Mouse (Mus musculus) gastrocnemius, adult 18-20 months (tissue): ENCODE data around the gene Lin7b. TPM values are rescaled to one million over a fixed set of nuclear protein-coding genes. Genes with fewer than 3 reads are reported as not detected.
A peak's percentile ranks its signal among the peaks of the same experiment; 100 is the strongest.
"Not testable (repeated sequence)": the region's sequence is repeated elsewhere in the genome, so short reads cannot be mapped to it uniquely, and the experiment has no call there.

ENCODE experiments used
- DNase-seq: peaks from one replicate; pipeline ENCODE4 v3.0.0; 2021; ENCODE audit warnings: low spot score
- long read RNA-seq, 2 experiments: library from polyadenylated mRNA; stranded (forward); transcript quantifications; one replicate each; pipeline ENCODE4 v2.0.0; 2021
- total RNA-seq, 2 experiments: library from RNA; stranded (reverse); gene quantifications; 2 replicates each; pipeline ENCODE4 v1.2.3; 2021

The Lin7b gene
- not detected for total RNA-seq
- long read RNA-seq, experiment 1, result 0 reads
- long read RNA-seq, experiment 2, result 0 reads

DNA sequence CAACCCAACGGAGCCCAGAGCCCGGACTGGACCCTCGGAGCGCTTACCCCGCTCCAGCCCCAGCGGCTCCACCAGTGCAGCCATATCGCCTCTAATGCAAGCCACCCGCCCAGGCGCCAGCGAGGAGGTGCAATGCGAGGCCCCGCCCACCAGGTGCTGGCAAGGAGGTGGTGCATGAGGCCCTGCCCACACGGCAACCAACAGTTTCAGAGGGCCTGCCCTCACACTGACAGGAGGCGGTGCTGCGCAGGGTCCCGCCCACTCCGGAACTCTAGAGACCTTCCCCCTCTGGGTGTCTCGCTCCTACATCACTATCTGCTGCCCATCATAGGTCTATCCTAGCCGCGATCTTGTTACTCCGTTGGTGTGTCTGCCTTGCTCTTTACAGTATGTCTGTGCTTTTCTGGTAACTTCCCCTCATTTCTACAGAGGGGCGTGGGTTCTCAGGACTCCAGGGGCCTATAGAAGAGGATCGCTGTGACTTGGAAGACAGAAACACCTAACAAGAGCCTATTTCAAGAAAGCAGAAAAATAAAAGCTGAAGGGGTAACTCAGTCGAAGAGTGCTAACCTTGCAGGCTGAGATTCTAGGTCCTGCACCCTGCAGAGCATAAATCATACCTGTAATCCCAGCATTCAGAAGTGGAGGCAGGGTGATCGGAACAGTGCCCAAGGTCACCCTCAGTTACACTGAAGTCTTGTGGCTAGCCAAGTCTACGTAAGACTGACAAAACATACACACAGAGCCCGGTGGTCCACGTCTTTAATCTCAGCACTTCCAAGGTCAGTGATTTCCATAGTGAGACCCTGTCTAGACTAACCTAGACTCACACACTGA lies at the start of gene Lin7b:
Gene Lin7b (minus strand): TSS at position 109 of the 837 bp plus-strand sequence.
- DNase-seq, result peak; percentile 84

DNA sequence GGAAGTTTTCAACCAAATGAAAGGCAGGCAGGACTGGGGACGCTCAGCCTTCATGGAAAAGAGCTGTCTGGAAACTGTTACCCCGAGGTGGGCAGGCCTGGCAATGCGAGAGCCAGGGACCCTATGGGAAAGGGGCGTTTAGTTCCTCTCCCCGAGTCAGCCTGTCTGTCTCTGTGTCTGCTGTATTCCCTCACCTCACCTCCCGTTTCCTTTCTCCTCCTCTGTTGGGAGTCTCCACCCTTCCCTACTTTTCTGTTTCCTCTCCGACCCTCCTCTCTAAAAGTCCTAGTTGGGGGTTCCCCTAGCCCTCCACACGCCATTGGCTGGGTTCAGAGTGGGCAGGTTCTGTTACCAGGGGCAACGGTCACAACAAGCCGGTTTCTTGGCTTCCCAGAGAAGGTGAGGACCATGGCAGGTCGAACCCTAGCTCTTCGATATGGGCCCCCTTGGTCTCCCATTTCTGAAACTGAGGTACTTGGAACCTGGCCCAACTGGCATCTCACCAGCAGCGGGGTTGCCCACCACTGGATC lies 47.6 kb upstream of the Lin7b start:
- DNase-seq, result no peak

DNA sequence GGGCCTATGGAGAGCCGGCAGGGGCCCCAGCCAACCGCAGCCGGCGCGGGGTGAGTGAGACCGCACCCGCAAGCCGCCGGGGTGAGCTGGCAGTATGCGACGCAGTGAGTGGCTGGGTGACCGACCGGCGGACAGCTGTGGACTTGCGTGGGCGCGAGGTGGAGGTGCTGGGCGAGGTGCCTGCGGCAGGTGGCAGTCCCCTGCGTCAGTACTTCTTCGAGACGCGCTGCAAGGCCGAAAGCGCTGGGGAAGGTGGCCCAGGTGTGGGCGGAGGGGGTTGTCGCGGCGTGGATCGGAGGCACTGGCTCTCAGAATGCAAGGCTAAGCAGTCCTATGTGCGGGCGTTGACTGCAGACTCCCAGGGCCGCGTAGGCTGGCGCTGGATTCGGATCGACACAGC lies 45.3 kb upstream of the Lin7b start:
- DNase-seq, result no peak

DNA sequence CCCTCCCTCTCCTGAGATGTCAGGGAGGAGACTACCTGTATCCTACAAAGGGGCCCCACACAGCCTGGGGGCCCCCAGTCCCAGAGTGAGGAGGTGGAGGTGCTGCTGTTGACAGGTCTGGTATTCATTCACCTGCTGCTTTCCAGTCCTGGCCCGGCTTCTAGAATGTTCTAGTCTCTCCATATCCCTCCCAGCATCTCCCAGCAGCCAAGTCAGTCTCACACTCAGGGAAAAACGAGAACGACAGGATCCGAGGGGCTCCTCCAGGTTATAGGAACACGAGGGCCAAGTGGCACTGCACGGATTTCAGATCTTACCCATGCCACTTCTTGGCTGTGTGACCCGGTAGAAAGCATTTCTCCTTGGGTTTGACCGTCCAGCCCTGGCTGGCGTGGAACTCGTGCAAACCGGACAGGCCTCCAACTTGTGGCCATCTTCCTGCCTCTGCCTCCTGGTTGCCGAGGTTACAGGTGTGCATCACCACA lies 44.4 kb upstream of the Lin7b start:
- no peak for DNase-seq

DNA sequence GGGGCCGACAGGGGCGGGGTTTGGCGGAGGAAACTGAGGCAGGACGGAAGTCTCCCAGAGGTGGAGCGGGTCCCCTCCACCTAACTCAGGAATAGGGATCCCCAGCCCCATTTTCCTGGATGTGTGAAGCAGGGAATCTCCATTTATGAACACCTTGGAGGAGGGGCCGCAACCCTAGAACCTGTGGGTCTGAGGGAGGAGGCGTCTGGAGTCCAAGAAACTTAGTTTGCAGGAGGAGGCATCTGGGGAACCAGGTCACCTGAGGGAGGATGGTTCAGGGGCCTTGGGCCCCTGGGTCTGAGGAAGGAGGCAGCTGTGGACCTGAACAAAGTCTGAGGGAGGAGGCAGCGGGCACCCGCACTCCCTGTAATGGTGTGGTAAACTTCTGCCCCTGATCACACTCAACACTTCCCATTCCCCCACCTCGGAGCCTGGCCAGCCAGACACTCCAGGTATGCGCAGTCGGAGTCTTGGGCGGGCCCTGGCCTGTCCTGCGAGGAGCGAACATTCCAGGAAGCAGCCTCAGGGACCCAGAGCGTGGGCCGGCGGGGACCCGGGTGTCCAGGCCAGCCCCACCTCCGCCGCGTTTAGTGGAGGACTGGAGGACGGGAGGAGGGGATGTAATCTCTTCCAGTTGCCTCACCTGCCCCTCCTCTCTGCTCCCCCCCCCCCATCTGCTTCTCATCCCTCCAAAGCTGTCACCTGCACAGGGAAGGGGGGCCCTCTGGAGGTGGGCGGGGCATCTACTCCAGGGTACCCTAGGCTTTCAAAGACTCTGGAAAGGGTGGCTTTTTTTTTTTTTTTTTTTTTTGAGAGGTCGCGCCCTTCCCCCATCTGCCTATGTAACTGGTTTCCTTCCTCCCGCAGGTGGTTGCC lies 43.7 kb upstream of the Lin7b start:
- no peak for DNase-seq

DNA sequence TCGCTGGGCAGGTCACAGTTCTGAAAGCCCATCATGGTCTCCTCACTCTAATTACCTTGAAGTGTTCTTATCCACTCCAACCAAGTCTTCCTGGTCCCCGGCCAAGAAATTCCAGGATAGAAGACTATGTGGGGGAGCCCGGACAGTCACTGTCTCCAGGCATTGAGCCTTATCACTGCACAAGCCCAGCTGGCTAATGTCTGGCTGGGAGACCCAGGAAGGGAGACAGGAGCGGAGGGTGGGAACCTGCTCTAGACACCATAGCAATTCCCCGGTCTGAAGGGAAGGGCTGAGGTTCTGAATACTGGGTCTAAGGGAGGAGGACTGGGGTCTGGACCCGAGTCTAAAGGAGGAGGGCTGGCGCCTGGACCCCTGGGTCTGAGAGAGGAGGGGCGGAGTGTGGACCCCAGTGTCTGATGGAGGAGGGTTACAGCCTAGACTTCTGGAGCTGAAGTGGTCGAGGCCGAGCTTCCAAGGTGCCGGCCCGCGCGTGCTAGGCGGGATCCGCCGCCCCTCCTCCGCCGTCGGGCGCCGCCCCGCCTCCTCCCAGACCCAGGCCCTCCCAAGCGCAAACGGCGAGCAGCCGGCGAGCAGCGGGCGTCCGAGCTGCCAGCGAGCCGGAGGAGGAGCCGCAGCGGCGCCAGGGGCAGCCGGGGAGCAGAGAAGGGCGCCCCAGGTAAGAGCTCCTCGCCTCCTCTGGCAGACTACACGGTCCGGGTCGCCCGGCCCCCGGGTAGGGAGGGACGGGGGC lies 42.9 kb upstream of the Lin7b start, which contains the start of gene Ntf5:
Gene Ntf5 (plus strand): TSS at position 583 of the 751 bp plus-strand sequence.
- DNase-seq, result no peak

DNA sequence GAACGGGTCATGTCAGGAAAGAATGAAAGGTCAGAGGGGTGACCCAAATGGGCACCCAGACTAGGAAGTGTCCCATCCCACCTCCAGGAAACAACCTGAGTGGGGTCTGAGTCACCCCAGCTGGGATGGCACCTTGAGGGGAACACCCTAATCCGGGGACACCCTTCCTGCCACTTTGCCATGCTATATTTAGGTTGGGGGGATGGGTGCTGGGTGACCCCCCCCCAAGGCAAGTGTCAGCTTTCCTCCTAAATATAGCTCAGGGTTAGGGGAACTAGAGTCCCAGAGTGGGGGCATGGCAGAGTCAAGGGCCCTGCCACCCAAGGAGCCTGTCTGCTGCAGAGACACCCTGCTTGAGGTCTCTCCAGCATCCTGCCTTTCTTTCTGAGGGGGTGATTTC lies 42.0 kb upstream of the Lin7b start:
- DNase-seq, result peak; percentile 79

DNA sequence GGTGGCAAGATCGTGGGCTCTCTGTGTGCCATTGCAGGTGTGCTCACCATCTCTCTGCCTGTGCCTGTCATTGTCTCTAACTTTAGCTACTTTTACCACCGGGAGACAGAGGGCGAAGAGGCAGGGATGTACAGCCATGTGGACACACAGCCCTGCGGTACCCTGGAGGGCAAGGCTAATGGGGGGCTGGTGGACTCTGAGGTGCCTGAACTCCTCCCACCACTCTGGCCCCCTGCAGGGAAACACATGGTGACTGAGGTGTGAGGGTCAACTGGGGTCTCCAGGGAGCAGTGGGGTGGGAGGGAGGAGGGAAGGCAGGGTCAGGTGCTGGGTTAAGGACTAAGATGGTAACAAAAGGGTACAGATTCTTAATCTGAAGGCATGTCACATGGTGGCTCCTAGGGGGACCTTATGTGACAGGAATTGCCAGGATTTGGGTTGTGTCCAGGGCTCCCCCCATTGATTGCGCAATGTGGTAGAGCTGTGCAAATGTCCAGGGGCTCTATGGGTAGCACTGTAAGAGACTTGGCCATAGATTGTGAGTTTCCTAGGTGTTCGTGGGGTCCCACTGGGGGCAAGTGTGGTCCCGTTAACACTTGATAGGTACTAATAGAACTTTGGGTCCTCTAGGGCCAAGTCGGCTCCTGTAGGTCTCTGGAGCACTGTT lies 39.2 kb upstream of the Lin7b start:
- no peak for DNase-seq

DNA sequence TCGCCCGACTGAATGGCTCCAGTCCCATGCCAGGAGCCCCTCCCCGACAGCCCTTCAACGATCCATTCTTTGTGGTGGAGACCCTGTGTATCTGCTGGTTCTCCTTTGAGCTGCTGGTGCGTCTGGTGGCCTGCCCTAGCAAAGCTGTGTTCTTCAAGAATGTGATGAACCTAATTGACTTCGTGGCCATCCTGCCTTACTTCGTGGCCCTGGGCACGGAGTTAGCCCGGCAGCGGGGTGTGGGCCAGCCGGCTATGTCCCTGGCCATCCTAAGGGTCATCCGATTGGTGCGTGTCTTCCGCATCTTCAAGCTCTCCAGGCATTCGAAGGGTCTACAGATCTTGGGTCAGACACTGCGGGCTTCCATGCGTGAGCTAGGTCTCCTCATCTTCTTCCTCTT lies 38.6 kb upstream of the Lin7b start:
- DNase-seq, result no peak

DNA sequence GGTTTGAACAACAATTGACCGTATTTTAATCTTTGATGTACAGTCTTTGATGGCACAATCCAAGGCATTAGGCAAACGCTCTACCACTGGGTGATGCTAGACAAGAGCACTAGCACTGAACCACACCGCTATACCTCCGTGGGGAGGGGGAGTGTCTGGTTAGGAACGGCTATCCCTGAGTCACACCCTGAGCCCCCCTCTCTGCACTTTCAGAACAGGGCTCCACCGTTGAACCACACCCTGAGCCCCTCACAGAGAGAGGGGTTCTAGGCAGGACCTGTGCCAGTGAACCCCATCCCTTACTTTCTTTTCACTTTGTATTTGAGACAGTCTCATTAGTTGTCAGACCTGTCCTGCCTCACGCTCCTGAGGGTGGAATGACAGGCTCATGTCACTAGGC lies 38.0 kb upstream of the Lin7b start:
- no peak for DNase-seq

DNA sequence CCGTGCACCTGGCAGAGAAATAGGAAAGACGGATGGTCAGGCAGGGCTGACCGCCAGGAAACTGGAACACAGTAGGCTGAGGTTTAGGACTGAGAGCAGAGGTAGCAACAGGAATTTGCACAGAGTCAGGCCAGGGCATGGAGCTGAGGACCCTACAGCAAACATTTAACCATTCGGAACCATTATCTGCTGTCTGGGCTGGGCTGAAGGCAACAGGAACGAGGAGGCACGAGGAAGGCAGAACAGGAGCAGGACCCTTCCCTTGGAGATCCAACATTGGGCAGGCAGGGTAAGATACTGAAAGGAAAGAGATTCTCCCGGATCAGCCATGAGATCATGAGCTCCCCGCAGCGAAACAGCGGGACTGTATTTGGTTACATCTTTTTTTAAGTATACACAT lies 37.5 kb upstream of the Lin7b start:
- no peak for DNase-seq

DNA sequence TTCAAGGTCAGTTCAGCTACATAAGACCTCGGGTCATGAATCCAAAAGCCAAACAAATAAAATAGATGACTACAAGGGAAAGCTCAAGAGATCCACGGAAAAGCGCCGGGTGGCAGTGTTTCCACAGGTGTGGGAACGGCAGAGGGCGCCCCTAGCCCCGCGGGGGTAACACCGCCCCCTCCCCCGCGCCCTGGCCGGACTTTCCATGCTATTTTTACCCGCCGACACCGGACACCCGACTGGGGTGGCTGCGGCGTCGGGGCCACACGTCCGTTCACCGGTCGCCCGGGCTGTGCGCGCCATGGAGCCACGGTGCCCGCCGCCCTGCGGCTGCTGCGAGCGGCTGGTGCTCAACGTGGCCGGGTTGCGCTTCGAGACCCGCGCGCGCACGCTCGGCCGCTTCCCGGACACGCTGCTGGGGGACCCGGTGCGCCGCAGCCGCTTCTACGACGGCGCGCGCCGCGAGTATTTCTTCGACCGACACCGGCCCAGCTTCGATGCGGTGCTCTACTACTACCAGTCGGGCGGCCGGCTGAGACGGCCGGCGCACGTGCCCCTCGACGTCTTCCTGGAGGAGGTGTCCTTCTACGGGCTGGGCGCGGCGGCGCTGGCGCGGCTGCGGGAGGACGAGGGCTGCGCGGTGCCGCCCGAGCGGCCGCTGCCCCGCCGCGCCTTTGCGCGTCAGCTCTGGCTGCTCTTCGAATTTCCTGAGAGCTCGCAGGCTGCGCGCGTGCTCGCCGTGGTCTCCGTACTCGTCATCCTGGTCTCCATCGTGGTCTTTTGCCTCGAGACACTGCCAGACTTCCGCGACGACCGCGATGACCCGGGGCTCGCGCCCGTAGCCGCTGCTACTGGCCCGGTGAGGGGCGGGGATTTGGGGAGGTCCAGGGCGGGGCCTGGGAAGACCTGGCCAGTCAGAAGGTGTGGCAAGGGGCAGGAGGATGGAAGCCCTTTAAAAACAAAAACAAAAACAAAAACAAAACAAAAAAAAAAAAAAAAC lies 36.1 kb upstream of the Lin7b start:
- peak; percentile 87 for DNase-seq

DNA sequence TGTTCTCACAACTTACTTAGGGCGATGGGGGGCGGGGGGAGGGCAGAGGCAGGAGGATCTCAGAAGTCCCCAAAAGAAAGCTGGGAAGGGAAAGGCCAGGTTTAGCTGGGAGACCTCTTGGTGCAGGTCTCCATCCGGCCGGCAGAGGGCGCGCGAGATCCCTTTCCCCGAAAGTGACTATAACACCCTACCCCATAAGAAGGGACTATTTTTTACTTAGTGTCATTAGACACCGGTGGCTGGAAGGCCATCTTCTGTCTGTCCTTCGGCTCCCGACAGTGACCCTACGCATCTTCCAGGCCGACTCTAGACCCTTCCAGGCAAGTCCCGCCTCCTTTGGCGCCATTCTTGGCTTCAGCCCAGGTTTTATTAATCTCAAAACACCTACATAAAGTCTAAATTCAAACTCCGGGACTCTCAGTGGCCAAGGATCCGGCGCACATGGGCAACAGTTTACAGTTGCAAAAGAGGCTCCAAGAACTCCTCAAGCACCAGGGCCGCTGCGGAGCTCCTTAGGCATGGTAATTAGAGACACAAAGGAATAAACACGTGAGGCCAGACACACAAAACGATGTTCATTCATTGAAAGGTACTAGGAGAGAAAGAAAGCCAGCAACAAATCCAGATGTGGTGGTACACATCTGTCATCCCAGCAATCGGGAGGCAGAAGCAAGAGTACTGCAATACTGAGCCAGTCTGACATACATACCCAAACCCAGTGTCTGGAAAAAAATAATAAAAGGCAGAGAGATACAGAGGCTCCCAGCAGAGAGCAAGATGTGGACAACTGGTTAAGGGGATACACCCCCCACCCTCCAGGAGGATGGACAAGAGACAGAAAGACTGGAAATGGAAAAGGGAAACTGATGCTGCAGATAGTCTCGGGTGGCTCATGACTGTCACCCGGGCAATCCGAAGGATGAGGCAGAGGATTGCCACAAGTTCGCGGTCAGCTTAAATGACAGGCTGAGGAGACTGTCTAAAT lies 35.0 kb upstream of the Lin7b start, which contains the start of gene Kcna7:
Gene Kcna7 (plus strand): TSS at position 563 of the 985 bp plus-strand sequence.
- peak; percentile 87 for DNase-seq

DNA sequence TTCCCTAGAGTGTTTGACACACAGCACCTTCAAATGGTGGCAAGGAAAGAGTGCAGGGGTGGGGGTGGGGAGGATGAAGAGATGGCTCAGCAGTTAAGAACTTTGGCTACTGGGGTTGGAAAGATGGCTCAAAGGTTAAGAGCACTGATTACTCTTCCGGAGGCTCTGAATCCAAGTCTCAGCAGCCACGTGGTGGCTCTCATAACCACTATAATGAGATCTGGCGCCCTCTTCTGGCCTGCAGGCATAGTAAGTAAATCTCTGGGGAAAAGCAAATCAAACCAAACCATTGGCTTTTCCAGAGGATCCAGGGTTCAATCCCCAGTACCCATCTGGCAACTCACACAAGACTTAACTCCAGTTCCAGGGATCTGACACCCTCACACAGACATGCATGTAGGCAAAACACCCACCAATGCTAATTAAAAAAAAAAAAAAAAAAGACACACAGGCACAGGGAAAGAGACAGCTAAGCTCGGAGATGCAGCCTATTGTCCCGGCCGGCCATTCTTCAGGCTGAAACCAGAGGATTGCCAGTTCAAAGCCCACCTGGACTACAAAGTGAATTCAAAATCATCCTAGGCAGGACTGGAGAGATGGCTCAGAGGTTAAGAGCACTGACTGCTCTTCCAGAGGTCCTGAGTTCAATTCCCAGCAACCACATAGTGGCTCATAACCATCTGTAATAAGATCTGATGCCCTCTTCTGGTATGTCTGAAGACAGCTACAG lies 33.3 kb upstream of the Lin7b start:
- DNase-seq, result peak; percentile 66

DNA sequence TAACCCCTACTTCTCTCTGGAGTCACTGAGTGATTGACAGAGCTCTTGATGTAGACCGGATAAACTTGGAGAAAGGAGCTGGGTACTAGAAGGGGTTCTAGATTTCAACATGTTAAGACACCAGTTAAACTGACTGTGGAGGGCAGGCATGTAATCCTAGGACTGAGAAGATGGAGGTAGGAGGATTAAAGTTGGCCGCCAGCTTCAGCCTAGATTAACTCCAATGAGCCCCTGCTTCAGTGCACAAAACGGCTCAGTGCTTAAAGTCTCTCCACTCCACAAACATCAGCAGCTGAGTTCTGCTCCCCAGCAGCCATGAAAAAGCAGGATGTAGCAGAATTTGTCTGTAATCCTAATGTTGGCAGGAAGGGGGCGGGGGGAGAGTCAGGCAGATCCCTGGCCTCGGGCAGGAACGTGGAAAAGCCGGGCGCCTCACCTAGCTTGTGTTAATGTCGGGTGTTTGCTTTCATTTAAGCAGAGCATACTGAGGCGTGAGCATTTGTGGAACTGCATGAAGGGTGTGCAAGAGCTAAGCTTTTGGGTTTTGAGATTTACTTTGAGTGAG lies 31.2 kb upstream of the Lin7b start:
- no peak for DNase-seq

DNA sequence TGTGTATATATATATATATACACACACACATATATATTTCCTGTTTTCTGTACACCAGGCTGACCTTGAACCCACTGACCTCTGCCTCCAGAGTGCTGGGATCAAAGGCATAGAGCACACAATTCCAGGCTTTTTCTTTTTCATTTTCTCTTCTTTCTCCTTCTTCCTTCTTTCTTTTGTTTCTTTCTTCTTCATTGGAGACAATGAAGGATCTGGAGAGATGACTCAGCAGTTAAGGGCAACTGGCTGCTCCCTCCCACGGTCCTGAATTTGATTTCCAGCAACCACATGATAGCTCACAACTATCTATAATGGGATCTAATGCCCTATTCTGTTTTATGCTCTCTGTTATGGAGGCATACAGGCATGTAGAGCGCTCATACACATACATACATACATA lies 26.4 kb upstream of the Lin7b start:
- DNase-seq, result no peak

DNA sequence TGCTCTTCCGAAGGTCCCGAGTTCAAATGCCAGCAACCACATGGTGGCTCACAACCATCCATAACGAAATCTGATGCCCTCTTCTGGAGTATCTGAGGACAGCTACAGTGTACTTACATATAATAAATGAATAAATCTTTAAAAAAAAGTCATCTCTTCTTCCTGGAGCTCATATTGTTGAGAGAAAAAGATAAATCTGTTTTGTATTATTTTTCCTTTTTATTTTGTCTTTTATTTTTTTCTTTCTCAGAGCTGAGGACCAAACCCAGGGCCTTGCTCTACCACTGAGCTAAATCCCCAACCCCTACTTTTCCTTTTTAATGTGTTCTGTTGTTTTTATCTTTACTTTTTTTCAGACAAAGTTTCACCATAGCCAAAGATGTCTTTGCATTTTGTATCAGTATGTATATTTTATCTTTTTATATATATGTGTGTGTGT lies 26.0 kb upstream of the Lin7b start:
- DNase-seq, result not testable (repeated sequence)
